In the genomic region with DNA sequence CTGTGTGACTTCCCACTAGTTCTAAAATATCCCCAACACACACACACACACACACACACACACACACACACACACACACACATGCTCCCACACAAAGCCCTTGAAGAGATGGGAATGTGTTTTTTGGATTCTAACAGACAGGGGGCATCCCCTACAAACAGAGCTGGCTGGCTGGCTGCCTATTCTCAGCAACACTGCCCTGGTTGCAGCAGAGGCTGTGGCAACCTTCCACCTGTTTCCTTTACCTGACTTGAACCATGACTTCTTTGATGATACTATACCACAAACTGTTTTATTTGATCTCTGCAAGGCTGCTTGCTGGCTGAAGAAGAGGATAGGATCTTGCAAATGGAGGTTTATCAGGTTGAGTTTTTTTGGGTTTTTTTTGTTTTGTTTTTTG, we compare ENCODE assay signal across 11 mouse cellular contexts. TPM values are rescaled to one million over a fixed set of nuclear protein-coding genes. Genes with fewer than 3 reads are reported as not detected.
DNase-seq lines count a peak whose midpoint lies in the region; ATAC-seq and TF ChIP-seq lines count a peak whose summit lies in the region.
"Had no signal": no experiment of that assay in that cellular context is flagged by ENCODE, and none has a peak within 500 bp of the region (broad histone marks: within the 10 kb centered on the region; RNA-seq: fewer than 3 reads in every experiment).

No protein-coding gene starts in this region.

- H3K9me3 ChIP-seq in midbrain, embryonic 13.5 days: no peaks in the 10 kb centered on the region
- H3K9me3 ChIP-seq: limb, embryonic 12.5 days; neural tube, embryonic 12.5 days had no signal

- H3K4me2 ChIP-seq in midbrain, embryonic 13.5 days (replicated peaks): no peak overlapping the region
- H3K4me2 ChIP-seq: limb, embryonic 12.5 days; neural tube, embryonic 12.5 days had no signal

- no peak for TF ChIP-seq CTCF in kidney, adult 2 months (conservative IDR thresholded peaks at IDR 0.05; ENCODE audit: insufficient read depth, insufficient read length, low read depth, low read length)

- no peaks in the 10 kb centered on the region for H3K27me3 ChIP-seq in kidney, adult 2 months (replicated peaks; ENCODE audit: control insufficient read depth, insufficient read depth, low read length)
- H3K27me3 ChIP-seq in midbrain, embryonic 13.5 days: no peaks in the 10 kb centered on the region
- H3K27me3 ChIP-seq: limb, embryonic 12.5 days; neural tube, embryonic 12.5 days had no signal

- TF ChIP-seq POLR2A in kidney, adult 2 months (IDR thresholded peaks at IDR 0.05; ENCODE audit: low read depth, low read length): no peak

- peak; percentile 18 for DNase-seq in adrenal gland, postnatal 10 days
- DNase-seq in adrenal gland, postnatal 25 days: no peak
- peak; percentile 5 for DNase-seq in kidney, adult 2 months
- DNase-seq in kidney, adult 9 months: no peak
- DNase-seq in 416B (ENCODE audit: low read depth): peak; percentile 28
- DNase-seq in embryo, embryonic 9.5 days (ENCODE audit: extremely low spot score): no peak

- H3K27ac ChIP-seq in kidney, adult 2 months (ENCODE audit: insufficient read depth, low read depth, low read length): no peak overlapping the region
- no peak overlapping the region for H3K27ac ChIP-seq in midbrain, embryonic 13.5 days
- H3K27ac ChIP-seq: limb, embryonic 12.5 days; neural tube, embryonic 12.5 days had no signal

- peak; percentile 33; the same call in 1 of the 2 replicates for ATAC-seq in megakaryocyte progenitor cell, adult 5-6 weeks (replicated peaks; ENCODE audit: poor library complexity)
- no peak for ATAC-seq in midbrain, embryonic 13.5 days
- ATAC-seq: Patski had no signal

- no peak overlapping the region for H3K9ac ChIP-seq in midbrain, embryonic 13.5 days (replicated peaks)
- H3K9ac ChIP-seq: limb, embryonic 12.5 days; neural tube, embryonic 12.5 days had no signal

- H3K4me1 ChIP-seq in kidney, adult 2 months (ENCODE audit: control insufficient read depth, insufficient read depth, low read length): no peaks in the 10 kb centered on the region
- H3K4me1 ChIP-seq in midbrain, embryonic 13.5 days (replicated peaks): no peaks in the 10 kb centered on the region
- H3K4me1 ChIP-seq: neural tube, embryonic 12.5 days had no signal

- no peak overlapping the region for H3K4me3 ChIP-seq in kidney, adult 2 months (ENCODE audit: insufficient read depth, low read depth, low read length)
- H3K4me3 ChIP-seq in midbrain, embryonic 13.5 days (replicated peaks): no peak overlapping the region
- H3K4me3 ChIP-seq: limb, embryonic 12.5 days; neural tube, embryonic 12.5 days had no signal

- no peaks in the 10 kb centered on the region for H3K36me3 ChIP-seq in kidney, adult 2 months (ENCODE audit: control insufficient read depth, insufficient read depth, low read length)
- no peaks in the 10 kb centered on the region for H3K36me3 ChIP-seq in midbrain, embryonic 13.5 days
- H3K36me3 ChIP-seq: limb, embryonic 12.5 days; neural tube, embryonic 12.5 days had no signal

RNA-seq across cellular contexts. Expression of gene Nck2, which starts 41.0 kb away (rescaled TPM):
- total RNA-seq in adrenal gland, postnatal 10 days (2021): 10 to 100 TPM; 27.0 to 33.9 TPM
- total RNA-seq in adrenal gland, postnatal 25 days (2021): 33.1 and 34.5 TPM in 2 replicates
- polyA plus RNA-seq in kidney, adult 2 months (2012; rRNA removed): 19.1 and 23.7 TPM in 2 replicates
- total RNA-seq in megakaryocyte progenitor cell, adult 5-6 weeks (2015): 5.4 and 9.8 TPM in 2 replicates
- 14.5 and 15.8 TPM in 2 replicates for total RNA-seq in megakaryocyte progenitor cell, adult 5-6 weeks (2017)
- 31.8 and 35.4 TPM in 2 replicates for polyA plus RNA-seq in midbrain, embryonic 13.5 days (2015; fragmentation: Nextera tagmentation; extraction: Ambion mirVana)

Comparison
In these comparisons a context has a peak if more than half of its experiments do, and no peak if none do; other contexts are left out.
1. DNase-seq: peak in adrenal gland, postnatal 10 days (single experiment), kidney, adult 2 months (single experiment) and 416B (single experiment); none in adrenal gland, postnatal 25 days (single experiment), kidney, adult 9 months (single experiment) and embryo, embryonic 9.5 days (single experiment).